Mouse (Mus musculus) cortical plate, adult 2 months (tissue): ENCODE results near the gene Vps37b.

Experiments
- CTCF ChIP-seq: fragments of 200-500 bp; IDR thresholded peaks from 2 replicates; pipeline ENCODE4 v1.5.1; 2011; ENCODE audit warnings: mild to moderate bottlenecking, control low read depth, low read length; ENCODE audit not compliant: insufficient read depth; ENCODE audit errors: extremely low read depth
- POLR2A ChIP-seq: fragments of 200-500 bp; IDR thresholded peaks from 2 replicates; pipeline ENCODE4 v1.6.1; 2011; ENCODE audit warnings: mild to moderate bottlenecking, low read length, control low read depth; ENCODE audit not compliant: insufficient read depth; ENCODE audit errors: extremely low read depth

GRCm38 (mm10) chr5:124077856-124078460, 45.9 kb upstream of the Vps37b start:
- TF ChIP-seq POLR2A (no peak), CTCF (no peak)
